Mouse (Mus musculus): Measurements from ENCODE around the gene Ccdc103.

DNA sequence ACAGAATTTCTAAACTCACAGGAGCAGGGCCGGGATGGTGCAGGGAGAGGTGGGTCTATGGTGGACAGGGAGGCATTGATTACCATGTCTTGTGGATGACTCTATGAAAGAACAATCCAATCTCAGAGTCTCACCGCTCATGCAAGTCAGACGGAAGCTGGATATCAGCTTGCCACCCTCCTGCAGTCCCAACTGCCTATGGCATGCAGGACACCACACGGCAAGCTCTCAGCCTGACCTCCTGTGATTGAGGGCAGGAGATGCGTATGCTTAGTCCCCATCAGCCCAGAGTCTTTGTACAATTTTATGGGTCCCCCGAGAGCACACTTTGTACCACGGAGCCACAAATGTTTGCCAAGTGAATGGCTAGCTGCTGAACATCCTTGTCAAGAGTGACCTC lies 22.6 kb downstream of the Ccdc103 start:
- TF ChIP-seq CTCF (IDR thresholded peaks at IDR 0.05; ENCODE audit: borderline replicate concordance, insufficient read depth, low read depth, low read length), result no peak
- TF ChIP-seq POLR2A (IDR thresholded peaks at IDR 0.05; ENCODE audit: borderline replicate concordance, insufficient read depth, low read length), result no peak

All from cerebellum, adult 2 months (tissue).